Mouse (Mus musculus): ENCODE measurements around the gene Amph.
"Not testable (repeated sequence)": the region's sequence is repeated elsewhere in the genome, so short reads cannot be mapped to it uniquely, and the experiment has no call there.

The Amph gene

GRCm38 (mm10) chr13:19025091-19025688 is 77.2 kb downstream of the Amph start:
- no peak for DNase-seq (ENCODE audit: inconsistent age in 2 of 2, low spot score in 1 of 2)

DNA sequence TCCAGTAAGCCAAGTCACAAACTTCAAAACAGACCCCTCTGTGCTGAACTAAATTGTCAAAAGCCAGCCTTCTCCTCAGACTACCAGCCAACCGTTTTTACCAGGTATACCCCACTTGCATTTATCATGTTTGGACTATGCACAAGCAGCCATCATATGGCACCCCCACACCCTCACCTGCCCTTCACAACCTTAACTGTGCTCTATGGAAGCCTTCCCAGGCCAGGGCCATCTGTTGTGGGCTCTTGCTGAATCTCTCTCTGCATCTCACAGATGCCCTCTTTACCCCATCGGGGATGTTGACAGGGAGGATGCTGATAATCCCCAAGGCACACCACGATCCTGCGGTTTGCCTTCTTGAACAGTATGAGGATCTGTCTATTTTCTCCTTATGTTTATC is 77.9 kb downstream of the Amph start:
- no peak for DNase-seq (ENCODE audit: inconsistent age in 2 of 2, low spot score in 1 of 2)

DNA sequence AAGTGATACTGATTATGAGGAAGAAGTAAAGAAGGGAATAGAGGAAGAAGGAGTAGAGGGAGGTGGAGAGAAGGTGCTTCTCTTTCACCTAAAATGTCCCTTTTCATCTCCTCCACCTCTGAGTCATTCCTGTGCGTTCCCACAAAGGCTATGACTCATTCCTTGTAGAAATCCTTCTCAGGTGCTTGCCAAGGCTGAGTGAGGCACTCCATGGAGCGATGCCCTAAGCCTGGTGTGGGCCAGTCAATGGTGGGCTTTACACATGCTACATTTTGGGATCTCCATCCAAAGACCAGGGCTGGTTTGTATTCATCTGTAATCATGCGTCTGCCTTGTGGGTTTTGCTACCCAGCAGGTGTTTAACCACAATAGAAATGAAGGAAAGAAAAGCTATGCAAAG is 78.9 kb downstream of the Amph start:
- DNase-seq (ENCODE audit: inconsistent age in 2 of 2, low spot score in 1 of 2), result no peak

DNA sequence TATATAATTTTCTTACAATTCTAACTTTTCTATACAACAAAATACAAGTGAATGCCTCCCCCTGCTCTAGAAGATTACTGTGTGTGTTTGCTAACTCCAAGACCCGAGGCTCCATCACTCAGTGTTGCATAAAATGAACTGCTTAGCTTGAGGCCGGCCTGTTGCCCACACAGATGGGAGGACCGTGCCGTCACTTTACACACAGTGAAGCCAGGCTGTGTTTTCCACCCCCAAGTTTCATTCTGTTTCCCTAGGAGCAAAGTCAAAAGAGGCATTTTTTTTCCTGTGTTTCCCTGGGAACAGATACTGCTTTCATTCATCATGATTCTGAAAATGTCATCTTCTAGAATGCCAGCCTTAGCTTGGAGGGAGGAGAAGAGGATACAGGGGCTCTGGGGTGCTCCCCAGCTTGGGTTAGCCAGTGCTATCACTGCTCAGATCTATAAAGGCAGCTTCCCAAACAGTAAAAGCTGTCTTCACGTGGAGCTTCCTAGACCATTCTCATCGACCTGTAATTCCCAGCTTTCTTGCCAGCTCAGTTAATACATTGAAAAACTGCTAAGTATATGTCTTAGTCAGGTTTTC is 79.9 kb downstream of the Amph start:
- DNase-seq (ENCODE audit: inconsistent age in 2 of 2, low spot score in 1 of 2), result no peak

DNA sequence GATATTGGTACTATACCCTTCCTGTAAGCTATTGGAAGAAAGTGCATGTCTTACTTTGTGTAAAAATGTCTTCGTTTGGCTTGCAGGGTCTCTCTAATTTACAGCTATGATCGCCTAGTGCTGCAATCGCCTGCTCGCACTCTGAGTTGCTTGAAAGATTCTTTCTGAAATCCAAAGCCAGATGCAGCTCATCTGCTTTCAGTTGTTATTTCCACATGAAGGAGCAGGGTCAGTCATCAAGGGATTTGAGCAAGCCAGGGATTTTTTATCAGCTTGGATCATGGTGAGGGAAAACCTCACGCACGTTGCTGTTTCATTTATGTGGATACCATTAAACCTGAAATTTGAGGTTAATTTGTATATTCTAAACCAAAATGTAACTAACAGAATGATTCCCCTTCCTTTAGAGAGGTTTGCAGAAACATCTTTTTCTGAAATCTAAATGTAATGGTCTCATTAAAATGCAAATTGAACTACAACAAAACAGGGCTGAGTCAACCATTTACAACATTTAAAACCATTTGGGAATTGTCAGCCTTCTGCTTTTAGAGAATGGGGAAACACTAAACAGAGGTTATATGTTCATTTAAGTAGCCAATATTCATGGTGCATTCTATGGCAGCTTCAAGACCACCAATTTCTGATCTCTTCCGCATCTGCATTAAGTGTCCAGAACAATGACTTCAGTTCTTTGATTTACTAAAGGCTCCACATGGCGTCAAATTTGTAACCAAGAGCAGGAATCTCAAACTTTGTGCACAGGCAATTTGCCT is 84.1 kb downstream of the Amph start:
- DNase-seq (ENCODE audit: inconsistent age in 2 of 2, low spot score in 1 of 2), result no peak

DNA sequence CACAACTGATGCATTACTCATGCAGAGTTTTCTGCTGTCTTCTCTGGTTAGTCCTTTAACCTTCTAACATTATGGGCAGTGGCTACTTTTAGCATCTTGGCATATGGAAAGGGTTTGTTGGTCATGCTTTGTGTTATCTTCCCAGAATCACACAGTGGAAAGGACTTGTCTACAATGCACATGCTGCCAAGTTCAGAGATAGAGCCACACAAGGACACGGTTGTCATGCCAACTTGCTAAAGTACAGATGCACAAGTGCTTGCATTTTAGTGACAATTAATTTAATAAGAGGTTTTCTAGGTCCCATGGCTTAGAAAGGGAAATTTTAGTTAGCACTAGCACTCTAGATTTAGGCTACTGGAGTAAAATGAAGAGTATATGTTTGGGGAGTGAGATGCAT is 104.1 kb downstream of the Amph start:
- no peak for DNase-seq (ENCODE audit: inconsistent age in 2 of 2, low spot score in 1 of 2)

- no peak for DNase-seq (ENCODE audit: inconsistent age in 2 of 2, low spot score in 1 of 2)
These were observed 106.5 kb downstream of the Amph start for GRCm38 (mm10) chr13:19054504-19054903.

DNA sequence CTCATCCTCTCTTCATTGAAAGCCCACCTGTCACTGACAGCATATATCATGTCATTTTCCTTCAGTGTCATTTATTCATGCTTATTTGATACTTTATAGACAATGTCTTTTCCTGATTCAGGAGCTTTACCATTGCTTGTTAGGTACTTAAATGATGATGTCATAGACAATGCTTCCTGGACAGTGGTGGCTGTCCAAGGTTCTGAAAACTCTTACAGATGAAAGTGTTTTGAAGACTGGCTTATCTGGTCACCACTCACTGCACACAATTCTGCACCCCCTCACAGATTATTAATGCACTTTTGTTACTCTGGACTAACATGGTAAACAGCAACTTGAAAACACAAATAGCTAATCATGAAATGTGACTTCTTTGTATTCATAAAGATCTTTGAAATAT is 124.3 kb downstream of the Amph start:
- DNase-seq (ENCODE audit: inconsistent age in 2 of 2, low spot score in 1 of 2), result no peak

DNA sequence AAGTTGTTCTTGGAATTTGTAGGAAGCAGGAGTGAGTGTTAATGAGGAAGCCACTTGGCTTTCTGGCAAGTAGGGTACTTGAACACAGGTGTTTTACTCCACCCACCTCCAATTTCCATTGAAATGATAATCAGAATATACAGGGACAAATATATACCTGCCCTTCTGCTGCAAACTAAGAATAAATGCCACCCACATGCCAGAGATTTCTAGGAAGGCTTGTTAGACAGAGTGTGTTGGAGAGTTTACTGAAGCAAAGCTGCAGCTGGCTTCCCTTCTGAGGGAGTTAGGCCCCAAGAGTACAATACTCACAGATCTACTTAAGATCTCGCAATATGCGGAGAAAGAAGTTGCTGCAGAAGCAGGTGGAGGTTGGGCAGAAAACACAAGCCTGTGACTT is 129.4 kb downstream of the Amph start:
- DNase-seq (ENCODE audit: inconsistent age in 2 of 2, low spot score in 1 of 2), result no peak

GRCm38 (mm10) chr13:19081932-19082331 is 133.9 kb downstream of the Amph start:
- no peak for DNase-seq (ENCODE audit: inconsistent age in 2 of 2, low spot score in 1 of 2)

GRCm38 (mm10) chr13:19094571-19094970 is 146.6 kb downstream of the Amph start:
- DNase-seq (ENCODE audit: inconsistent age in 2 of 2, low spot score in 1 of 2), result no peak

GRCm38 (mm10) chr13:19097117-19097516 is 149.1 kb downstream of the Amph start:
- no peak for DNase-seq (ENCODE audit: inconsistent age in 2 of 2, low spot score in 1 of 2)

DNA sequence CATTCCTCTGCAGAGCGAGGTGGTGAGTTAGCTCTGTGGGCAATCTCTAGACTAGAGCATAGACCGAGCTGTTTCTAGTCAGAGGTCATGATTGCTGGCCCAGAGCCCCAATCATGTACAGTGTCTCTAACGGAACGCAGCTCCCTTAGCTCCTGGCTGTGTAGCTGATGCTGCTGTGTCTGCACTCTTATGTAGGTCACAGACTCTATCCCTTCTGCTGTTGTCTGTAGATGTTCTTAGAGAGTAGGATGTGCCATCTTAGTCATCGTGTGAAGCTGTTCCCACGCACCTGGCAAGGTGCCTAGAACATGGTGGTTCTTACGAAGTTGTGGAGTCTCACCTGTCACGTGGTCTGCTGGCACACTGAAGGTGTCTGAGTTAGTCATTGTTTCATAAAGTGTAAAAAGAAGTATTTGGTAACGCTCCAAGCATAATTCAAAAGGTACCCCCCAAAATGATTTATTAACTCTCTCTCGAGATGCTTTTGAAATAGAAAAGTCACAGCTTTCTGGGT is 153.9 kb downstream of the Amph start:
- no peak for DNase-seq (ENCODE audit: inconsistent age in 2 of 2, low spot score in 1 of 2)

DNA sequence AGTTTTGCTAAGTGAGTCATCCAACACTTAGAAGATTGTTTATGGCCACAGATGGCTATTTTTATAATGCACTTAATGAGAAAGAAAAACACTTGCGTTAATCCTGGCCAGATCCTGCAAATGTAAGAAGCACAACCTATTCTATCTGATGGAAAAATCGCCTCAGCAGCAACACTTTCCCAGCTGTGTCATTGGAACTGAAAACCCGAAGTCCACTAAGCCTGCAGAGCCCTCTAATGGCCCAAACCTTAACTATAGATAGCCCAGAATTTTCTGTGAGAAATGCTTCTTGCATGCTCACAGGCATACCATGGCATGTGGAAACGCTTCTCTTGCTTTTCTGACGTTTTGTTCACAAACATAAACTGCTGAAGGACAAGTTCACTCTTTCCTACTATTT is 158.4 kb downstream of the Amph start:
- DNase-seq (ENCODE audit: inconsistent age in 2 of 2, low spot score in 1 of 2), result peak in 1 of 2 experiments; percentile 38

- DNase-seq (ENCODE audit: inconsistent age in 2 of 2, low spot score in 1 of 2), result no peak
These were observed 161.3 kb downstream of the Amph start for GRCm38 (mm10) chr13:19109331-19109730.

- DNase-seq (ENCODE audit: inconsistent age in 2 of 2, low spot score in 1 of 2), result no peak
These were observed 165.3 kb downstream of the Amph start for GRCm38 (mm10) chr13:19113034-19113922.

DNA sequence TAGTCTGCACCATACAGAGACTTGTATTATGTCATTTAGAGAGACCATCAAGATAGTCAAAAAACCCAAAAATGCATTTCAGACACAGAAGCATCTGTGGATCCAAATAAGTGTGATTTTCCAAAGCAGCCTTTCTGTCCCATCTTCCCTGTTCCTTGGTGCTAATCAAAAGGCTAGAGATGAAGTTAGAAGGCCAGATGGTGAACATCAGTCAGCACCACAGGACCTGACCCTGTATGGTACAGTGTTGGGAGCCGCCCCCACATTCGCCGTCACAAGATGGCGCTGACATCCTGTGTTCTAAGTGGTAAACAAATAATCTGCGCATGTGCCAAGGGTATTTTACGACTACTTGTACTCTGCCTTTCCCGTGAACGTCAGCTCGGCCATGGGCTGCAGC is 166.8 kb downstream of the Amph start:
- DNase-seq (ENCODE audit: inconsistent age in 2 of 2, low spot score in 1 of 2), result not testable (repeated sequence)

DNA sequence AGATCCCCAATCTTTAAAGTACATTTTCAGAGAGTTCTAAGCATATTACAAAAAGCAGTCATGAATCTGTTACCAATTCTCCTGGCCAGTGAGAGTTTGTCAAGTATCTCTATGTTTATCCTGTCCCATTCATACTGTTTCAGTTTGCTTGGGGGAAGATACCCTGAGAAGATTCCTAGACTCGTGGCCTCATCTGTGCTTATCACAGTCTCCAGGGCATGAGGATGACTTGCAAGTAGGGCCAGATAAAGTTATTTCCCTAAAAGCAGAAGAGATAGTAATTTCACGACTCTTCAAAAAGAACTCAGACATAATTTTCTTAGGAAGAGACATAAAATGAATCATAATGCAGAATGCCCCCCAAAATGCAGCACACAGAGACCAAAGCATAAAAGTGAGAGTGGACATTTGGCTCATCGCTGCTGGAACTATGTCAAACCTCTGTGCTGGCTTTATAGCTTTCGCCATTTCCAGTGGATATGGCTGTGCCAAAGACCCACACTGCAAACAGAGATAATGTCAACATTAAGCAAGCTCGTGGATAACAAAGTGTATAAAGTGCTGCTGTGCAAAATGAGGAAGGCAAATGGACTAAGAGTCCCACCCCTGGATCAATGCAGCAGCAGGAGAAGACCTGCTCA is 179.0 kb downstream of the Amph start:
- no peak for DNase-seq (ENCODE audit: inconsistent age in 2 of 2, low spot score in 1 of 2)

- DNase-seq (ENCODE audit: inconsistent age in 2 of 2, low spot score in 1 of 2), result peak; percentile 18 to 71
These were observed 185.8 kb downstream of the Amph start for GRCm38 (mm10) chr13:19133833-19134232.

DNA sequence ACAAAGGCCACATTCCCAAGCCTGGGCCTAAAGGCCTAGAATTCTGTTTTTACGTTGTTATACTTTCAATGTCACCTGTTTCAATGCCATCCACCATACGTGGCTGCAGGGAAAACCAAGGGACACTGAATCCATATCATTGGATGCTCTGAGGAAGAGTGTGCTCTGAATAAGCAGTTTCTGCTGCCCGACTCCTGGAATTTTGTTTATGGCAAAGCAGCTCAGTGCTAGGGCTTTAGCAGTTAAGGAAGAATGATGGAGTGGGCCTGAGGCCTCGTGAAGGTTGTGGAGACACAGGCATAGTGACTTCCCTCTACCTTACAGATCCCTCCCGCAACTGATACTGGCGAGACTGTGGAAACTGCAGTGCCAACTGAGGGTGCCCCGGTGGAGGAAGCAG is 189.2 kb downstream of the Amph start:
- DNase-seq (ENCODE audit: inconsistent age in 2 of 2, low spot score in 1 of 2), result no peak

DNA sequence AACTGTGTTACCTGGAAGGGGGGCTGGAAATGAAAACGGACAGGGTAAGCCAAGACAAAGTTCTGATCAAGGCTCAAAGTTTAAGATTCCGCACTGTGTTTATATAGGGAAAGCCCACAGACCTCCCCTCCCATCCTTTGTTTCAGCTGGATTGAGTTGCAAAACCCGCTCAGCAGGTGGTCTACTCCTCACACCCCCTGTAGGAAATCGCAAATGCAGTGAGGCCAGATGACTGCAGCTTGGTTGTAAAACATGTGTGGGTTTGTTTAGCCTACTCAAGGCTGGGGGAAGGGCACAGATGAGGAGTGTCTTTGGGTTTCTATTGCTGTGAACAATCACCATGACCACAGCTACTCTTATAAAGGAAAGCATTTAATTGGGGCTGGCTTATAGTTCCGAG is 189.9 kb downstream of the Amph start:
- DNase-seq (ENCODE audit: inconsistent age in 2 of 2, low spot score in 1 of 2), result no peak
